Mouse (Mus musculus) gastrocnemius, postnatal 25 days (tissue): ENCODE results near the gene Stat6. TPM values are rescaled to one million over a fixed set of nuclear protein-coding genes. Genes with fewer than 3 reads are reported as not detected.

ENCODE experiments used
- DNase-seq: peaks from one replicate; pipeline ENCODE4 v3.0.0; 2022
- long read RNA-seq, 2 experiments: library from polyadenylated mRNA; stranded (forward); transcript quantifications; one replicate each; pipeline ENCODE4 v2.0.0; 2021
- total RNA-seq, 2 experiments: library from RNA; stranded (reverse); gene quantifications; 1 replicate in 1 of 2; 2 replicates in 1 of 2; pipeline ENCODE4 v1.2.3; 2021

The Stat6 gene
- total RNA-seq, result 10 to 100 TPM; 16.5 to 21.8 TPM
- long read RNA-seq, experiment 1, transcript Stat6-201 (22 exons, 3,775 nt), result major isoform, 5 of 9 reads
- long read RNA-seq, experiment 1, partial matches to known transcripts, result 1 of 9 reads
- long read RNA-seq, experiment 1, other reads (novel, unspliced or antisense), result 3 of 9 reads
- long read RNA-seq, experiment 2, transcript Stat6-201 (22 exons, 3,775 nt), result major isoform, 15 of 17 reads
- long read RNA-seq, experiment 2, partial matches to known transcripts, result 1 of 17 reads
- long read RNA-seq, experiment 2, other reads (novel, unspliced or antisense), result 1 of 17 reads

GRCm38 (mm10) chr10:127642772-127643552 lies at the start of gene Stat6:
TSS of gene Stat6 (plus strand) at chr10:127642986.
- peak; percentile 82 for DNase-seq

- no peak for DNase-seq
Measured at GRCm38 (mm10) chr10:127594405-127594804, 48.4 kb upstream of the Stat6 start.

GRCm38 (mm10) chr10:127594930-127595715 lies 47.7 kb upstream of the Stat6 start:
- DNase-seq, result no peak

GRCm38 (mm10) chr10:127596321-127596941 lies 46.4 kb upstream of the Stat6 start:
- DNase-seq, result peak; percentile 67

GRCm38 (mm10) chr10:127597311-127597901 lies 45.4 kb upstream of the Stat6 start:
- DNase-seq, result peak; percentile 65

- DNase-seq, result no peak
Measured at GRCm38 (mm10) chr10:127598607-127599006, 44.2 kb upstream of the Stat6 start.

- no peak for DNase-seq
Measured at GRCm38 (mm10) chr10:127599252-127599651, 43.5 kb upstream of the Stat6 start.

- DNase-seq, result peak; percentile 86
Measured at GRCm38 (mm10) chr10:127599779-127600541, 42.8 kb upstream of the Stat6 start.

GRCm38 (mm10) chr10:127602194-127602593 lies 40.6 kb upstream of the Stat6 start:
- DNase-seq, result no peak

GRCm38 (mm10) chr10:127603437-127604371 lies 39.1 kb upstream of the Stat6 start:
- DNase-seq, result no peak

GRCm38 (mm10) chr10:127604465-127605250 lies 38.1 kb upstream of the Stat6 start:
- DNase-seq, result peak; percentile 59

GRCm38 (mm10) chr10:127605251-127605547 lies 37.6 kb upstream of the Stat6 start:
- no peak for DNase-seq

- no peak for DNase-seq
Measured at GRCm38 (mm10) chr10:127605756-127606155, 37.0 kb upstream of the Stat6 start.

- no peak for DNase-seq
Measured at GRCm38 (mm10) chr10:127607059-127607458, 35.7 kb upstream of the Stat6 start.

GRCm38 (mm10) chr10:127609415-127610065 lies 33.2 kb upstream of the Stat6 start:
- peak; percentile 39 for DNase-seq

GRCm38 (mm10) chr10:127610066-127610415 lies 32.7 kb upstream of the Stat6 start:
- DNase-seq, result no peak

GRCm38 (mm10) chr10:127612079-127612775 lies 30.6 kb upstream of the Stat6 start:
- DNase-seq, result no peak
